Mouse (Mus musculus) midbrain, embryonic 11.5 days (tissue): ENCODE data around the gene Sgms2. TPM values are rescaled to one million over a fixed set of nuclear protein-coding genes. Genes with fewer than 3 reads are reported as not detected.

Experiments
- ATAC-seq: fragments of 200-750 bp; cut with Nextera tagmentation; 2 replicates; pipeline ENCODE4 v1.8.0; 2017; ENCODE audit warnings: moderate TSS enrichment, moderate library complexity; ENCODE audit not compliant: low FRiP score
- DNase-seq: peaks from one replicate; pipeline ENCODE4 v3.0.0; 2015; ENCODE audit warnings: low spot score; ENCODE audit errors: missing footprints
- H3K27ac ChIP-seq: fragments of 300-500 bp; sonication (generic); 2 replicates; pipeline ENCODE4 v1.5.1; 2014; ENCODE audit warnings: low read depth, low read length
- H3K27me3 ChIP-seq: fragments of 300-500 bp; sonication (generic); 2 replicates; pipeline ENCODE4 v1.6.1; 2014; ENCODE audit warnings: mild to moderate bottlenecking, low read length, moderate library complexity, mixed read lengths; ENCODE audit not compliant: control insufficient read depth, insufficient read depth
- H3K36me3 ChIP-seq: fragments of 300-500 bp; sonication (generic); 2 replicates; pipeline ENCODE4 v1.6.1; 2014; ENCODE audit warnings: mild to moderate bottlenecking, low read length, moderate library complexity, mixed read lengths; ENCODE audit not compliant: control insufficient read depth, insufficient read depth
- H3K4me1 ChIP-seq: fragments of 300-500 bp; sonication (generic); 2 replicates; pipeline ENCODE4 v1.6.1; 2014; ENCODE audit warnings: low read length; ENCODE audit not compliant: control insufficient read depth, insufficient read depth
- H3K4me2 ChIP-seq: fragments of 300-500 bp; sonication (generic); 2 replicates; pipeline ENCODE4 v1.6.1; 2014; ENCODE audit warnings: mild to moderate bottlenecking, moderate library complexity
- H3K4me3 ChIP-seq: fragments of 300-500 bp; sonication (generic); 2 replicates; pipeline ENCODE4 v1.5.1; 2014; ENCODE audit warnings: low read depth, low read length
- H3K9ac ChIP-seq: fragments of 300-500 bp; sonication (generic); 2 replicates; pipeline ENCODE4 v1.6.1; 2014; ENCODE audit warnings: low read length
- H3K9me3 ChIP-seq: fragments of 300-500 bp; sonication (generic); 2 replicates; pipeline ENCODE4 v1.6.1; 2016; ENCODE audit warnings: low read length; ENCODE audit not compliant: control insufficient read depth
- WGBS: fragments of 180-500 bp; shearing (Covaris S2); extraction: QIAGEN DNeasy Blood & Tissue Kit; methylation state at CpG from one replicate; pipeline ENCODE4 v1.1.7; 2014; 5-methylcytosine and 5-hydroxymethylcytosine counted together
- polyA plus RNA-seq: library from polyadenylated mRNA; unstranded; fragments of >200 nt; fragmentation: Nextera tagmentation; extraction: Ambion mirVana; gene quantifications from 2 replicates; pipeline ENCODE4 v1.2.1, GENCODE M21; 2014

Sgms2 gene
- polyA plus RNA-seq, 1 experiment from 2014 or later = 0.70 TPM

DNA sequence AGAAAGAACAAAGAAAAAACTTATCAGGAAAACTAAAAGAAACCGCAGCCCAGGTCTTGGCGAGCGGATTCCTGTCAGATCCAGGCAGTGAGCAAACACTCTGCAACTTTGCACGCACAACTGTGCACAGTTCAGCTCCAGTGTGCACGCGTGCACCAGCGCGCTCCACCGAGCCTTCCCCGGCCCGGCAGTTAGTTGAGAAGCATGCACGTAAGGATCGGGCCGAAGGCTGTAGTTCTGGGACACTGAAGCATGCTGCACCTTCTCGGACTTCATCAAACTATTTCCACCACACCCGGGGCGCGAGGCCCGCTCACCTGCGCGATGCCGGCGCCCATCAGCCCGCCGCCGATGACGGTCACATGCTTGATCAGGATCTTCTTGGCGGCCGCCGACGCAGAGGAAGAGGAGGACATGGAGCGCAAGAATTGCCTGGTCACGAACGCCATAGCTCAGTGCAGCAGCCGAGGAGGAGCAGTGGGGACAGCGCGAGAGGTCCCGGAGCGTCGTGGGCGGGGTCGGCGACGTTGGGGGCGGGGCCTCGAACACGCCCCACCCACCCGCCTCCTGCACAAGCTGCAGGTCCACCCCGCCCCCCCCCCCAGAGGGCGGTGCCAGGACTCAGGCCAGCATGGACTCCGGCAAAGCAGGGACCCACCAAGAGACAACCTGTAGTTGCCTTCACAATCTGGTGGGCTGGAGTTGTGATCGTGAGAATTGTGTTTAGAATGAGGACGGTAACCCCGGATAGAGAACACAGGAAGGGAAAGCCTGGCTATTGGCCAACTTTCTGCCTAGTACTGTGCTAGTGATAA lies 219.4 kb downstream of the Sgms2 start, which contains the start of gene Hadh:
Gene Hadh (minus strand): TSS at position 543 of the 815 bp plus-strand sequence.
- Histone ChIP-seq H3K4me1 (peaks cover 17% of the 10 kb centered on the region), H3K4me2 (peak within 1 kb of the TSS; percentile 88), H3K36me3 (no peaks in the 10 kb centered on the region), H3K27me3 (no peaks in the 10 kb centered on the region; the same call in 1 of the 2 replicates), H3K9me3 (no peaks in the 10 kb centered on the region), H3K4me3 (peak within 1 kb of the TSS; percentile 65), H3K9ac (peak within 1 kb of the TSS; percentile 70), H3K27ac (no peak within 1 kb of the TSS)
- WGBS = 0% methylated on average over 53 of the region's 54 CpGs
- DNase-seq = peak; percentile 99
- ATAC-seq = peak; percentile 95

DNA sequence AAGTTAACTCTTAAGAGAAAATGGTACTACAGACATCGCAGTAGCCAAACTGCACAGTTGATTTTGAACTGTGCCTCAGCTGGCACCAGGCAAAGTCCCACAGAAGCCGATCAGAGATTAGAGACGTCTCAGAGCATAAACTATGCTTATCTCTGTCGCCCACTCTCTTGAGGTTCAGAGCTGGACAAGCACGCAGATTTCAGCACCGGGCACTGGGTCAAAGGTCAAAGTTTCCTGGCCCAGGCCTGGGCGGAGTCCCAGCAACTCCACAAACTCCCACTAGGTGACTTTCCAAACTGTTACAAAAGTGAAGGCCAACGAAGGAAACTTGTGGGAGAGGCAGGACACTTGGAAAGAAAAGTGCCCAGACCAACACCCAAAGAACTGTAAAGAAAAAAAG lies 220.1 kb downstream of the Sgms2 start:
- 6% methylated on average over 8 of the region's 8 CpGs for WGBS
- Histone ChIP-seq H3K36me3 (no peaks in the 10 kb centered on the region), H3K9me3 (no peaks in the 10 kb centered on the region), H3K4me2 (peak overlapping the region; percentile 88), H3K4me1 (peaks cover 17% of the 10 kb centered on the region), H3K27me3 (no peaks in the 10 kb centered on the region; the same call in 1 of the 2 replicates), H3K27ac (no peak overlapping the region), H3K9ac (peak overlapping the region; percentile 70), H3K4me3 (peak overlapping the region; percentile 65)
- ATAC-seq = peak; percentile 47
- no peak for DNase-seq

DNA sequence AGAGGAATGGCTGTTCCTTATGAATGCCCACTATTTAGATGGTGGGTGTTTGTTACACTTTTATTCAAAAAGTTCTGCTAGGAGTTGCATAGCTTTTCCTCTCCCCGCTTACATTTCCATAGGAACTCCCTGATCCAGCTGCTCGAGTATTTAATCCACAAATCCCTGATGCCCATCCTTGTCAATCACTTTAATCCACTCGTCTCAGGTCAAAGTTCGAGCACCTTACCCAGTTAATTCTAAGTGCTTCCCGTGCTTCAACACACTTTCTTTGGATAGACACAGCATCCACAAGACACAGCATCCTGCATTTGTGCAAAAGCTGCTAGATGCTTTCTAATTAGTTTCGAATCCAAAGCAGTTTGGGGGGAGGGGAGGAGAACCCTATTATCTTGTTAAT lies 220.8 kb downstream of the Sgms2 start:
- no peaks in the 10 kb centered on the region; the same call in 1 of the 2 replicates for H3K27me3 ChIP-seq
- H3K4me1 ChIP-seq = peaks cover 17% of the 10 kb centered on the region
- ATAC-seq (no peak), DNase-seq (no peak)
- peak overlapping the region; percentile 88; the same call in 1 of the 2 replicates for H3K4me2 ChIP-seq
- no peaks in the 10 kb centered on the region for H3K9me3 ChIP-seq
- H3K9ac ChIP-seq = no peak overlapping the region
- no peaks in the 10 kb centered on the region for H3K36me3 ChIP-seq
- WGBS = 12% methylated on average over 6 of the region's 6 CpGs
- no peak overlapping the region for H3K4me3 ChIP-seq
- no peak overlapping the region for H3K27ac ChIP-seq

Other genes with a start within 250 kb of the Sgms2 start
- gene Hadh, start 219.3 kb downstream of the Sgms2 start, polyA plus RNA-seq = 66.5 and 71.6 TPM in 2 replicates
- gene Cyp2u1, start 188.2 kb downstream of the Sgms2 start, polyA plus RNA-seq = 1.1 and 1.9 TPM in 2 replicates
- gene Papss1, start 73.4 kb upstream of the Sgms2 start, polyA plus RNA-seq = 72.5 and 82.4 TPM in 2 replicates